Mouse (Mus musculus) neural tube, embryonic 15.5 days (tissue): Measurements from ENCODE around the gene Tram2. TPM values are rescaled to one million over a fixed set of nuclear protein-coding genes. Genes with fewer than 3 reads are reported as not detected.

Source experiments
- ATAC-seq: fragments of 200-750 bp; cut with Nextera tagmentation; 2 replicates; pipeline ENCODE4 v1.8.0; 2017; ENCODE audit warnings: mild to moderate bottlenecking, moderate TSS enrichment, moderate library complexity; ENCODE audit not compliant: low FRiP score
- H3K27ac ChIP-seq: fragments of 300-500 bp; sonication (generic); replicated peaks from 2 replicates; pipeline ENCODE4 v1.5.1; 2015; ENCODE audit warnings: mild to moderate bottlenecking, inconsistent platforms
- H3K27me3 ChIP-seq: fragments of 300-500 bp; sonication (generic); replicated peaks from 2 replicates; pipeline ENCODE4 v1.6.1; 2015; ENCODE audit warnings: inconsistent platforms
- H3K36me3 ChIP-seq: fragments of 300-500 bp; sonication (generic); 2 replicates; pipeline ENCODE4 v1.6.1; 2015; ENCODE audit warnings: inconsistent platforms
- H3K4me1 ChIP-seq: fragments of 300-500 bp; sonication (generic); 2 replicates; pipeline ENCODE4 v1.6.1; 2015; ENCODE audit warnings: inconsistent platforms
- H3K4me2 ChIP-seq: fragments of 300-500 bp; sonication (generic); 2 replicates; pipeline ENCODE4 v1.6.1; 2015; ENCODE audit warnings: inconsistent platforms, mild to moderate bottlenecking, moderate library complexity
- H3K4me3 ChIP-seq: fragments of 300-500 bp; sonication (generic); replicated peaks from 2 replicates; pipeline ENCODE4 v1.5.1; 2015; ENCODE audit warnings: mild to moderate bottlenecking, inconsistent platforms
- H3K9ac ChIP-seq: fragments of 300-500 bp; sonication (generic); replicated peaks from 2 replicates; pipeline ENCODE4 v1.6.1; 2015; ENCODE audit warnings: mild to moderate bottlenecking, inconsistent platforms
- H3K9me3 ChIP-seq: fragments of 300-500 bp; sonication (generic); replicated peaks from 2 replicates; pipeline ENCODE4 v1.6.1; 2016; ENCODE audit warnings: inconsistent platforms
- WGBS: fragments of 180-500 bp; shearing (Covaris S2); methylation state at CpG from one replicate; pipeline ENCODE4 v1.1.7; 2015; ENCODE audit warnings: mixed read lengths; 5-methylcytosine and 5-hydroxymethylcytosine counted together
- polyA plus RNA-seq: library from polyadenylated mRNA; unstranded; fragments of >200 nt; fragmentation: Nextera tagmentation; extraction: Ambion mirVana; gene quantifications from 2 replicates; pipeline ENCODE4 v1.2.1, GENCODE M21; 2015

Gene Tram2
- polyA plus RNA-seq, 1 experiment from 2014 or later, result 2.2 TPM

DNA sequence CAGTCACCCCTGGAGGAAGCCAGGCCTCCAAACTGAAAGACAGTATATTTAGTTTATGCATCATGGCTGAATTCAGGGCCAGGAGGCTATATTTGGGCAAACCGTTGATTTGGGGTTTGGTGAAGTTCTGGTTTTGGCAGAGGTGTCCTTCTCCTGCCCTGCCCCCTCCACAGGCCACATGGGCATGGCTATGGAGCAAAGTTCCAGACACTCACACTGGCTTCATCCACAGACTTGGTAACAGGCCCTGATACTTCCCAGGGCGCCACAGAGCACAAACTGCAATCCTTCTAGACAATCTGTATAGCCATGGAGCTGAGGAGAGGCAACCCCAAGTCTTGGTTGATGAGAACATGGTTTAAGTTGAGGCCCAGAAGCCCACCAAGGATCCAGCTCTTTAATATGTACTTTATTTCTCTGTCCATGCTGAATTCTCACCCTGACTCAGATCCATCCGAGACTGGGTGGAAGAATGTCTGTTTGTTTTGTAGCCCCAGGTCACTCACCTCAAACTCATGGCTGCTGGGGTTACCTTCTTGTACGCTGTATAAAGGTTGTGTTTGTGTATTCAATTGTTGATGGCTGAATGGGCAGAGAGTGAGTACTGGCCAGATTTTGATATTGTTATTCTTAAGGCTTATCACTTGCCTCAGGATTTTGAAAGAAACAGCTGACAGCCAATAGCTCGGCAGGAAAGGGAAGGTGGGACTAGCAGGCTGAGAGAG, 19.5 kb downstream of the Tram2 start:
- Histone ChIP-seq H3K9ac (no peak overlapping the region), H3K9me3 (no peaks in the 10 kb centered on the region), H3K36me3 (no peaks in the 10 kb centered on the region), H3K4me2 (no peak overlapping the region), H3K4me3 (no peak overlapping the region), H3K27ac (no peak overlapping the region), H3K4me1 (no peaks in the 10 kb centered on the region), H3K27me3 (no peaks in the 10 kb centered on the region)
- no peak for ATAC-seq
- WGBS, result 91% methylated on average over 5 of the region's 5 CpGs

DNA sequence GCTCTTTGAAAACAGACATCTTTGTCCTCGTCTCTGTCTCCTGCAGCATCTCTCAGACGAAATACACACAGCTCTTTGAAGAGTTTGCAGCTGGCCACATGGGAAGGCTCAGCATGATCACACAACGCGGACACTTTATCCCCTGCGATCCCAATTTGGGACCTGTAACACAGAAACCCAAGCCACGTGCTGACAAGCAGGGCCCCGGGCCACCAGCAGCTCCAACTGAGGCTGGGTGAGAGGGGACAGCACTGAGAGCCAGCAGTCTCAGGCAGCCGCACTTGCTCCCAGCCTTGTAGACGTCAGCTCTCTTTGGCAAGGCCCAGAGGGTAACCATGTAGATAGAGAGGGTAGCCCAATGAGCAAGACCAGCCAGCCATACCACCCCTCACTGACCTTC, 26.0 kb downstream of the Tram2 start:
- Histone ChIP-seq H3K36me3 (no peaks in the 10 kb centered on the region), H3K4me1 (peaks cover 23% of the 10 kb centered on the region), H3K9ac (no peak overlapping the region), H3K9me3 (no peaks in the 10 kb centered on the region), H3K4me3 (no peak overlapping the region), H3K4me2 (no peak overlapping the region), H3K27me3 (no peaks in the 10 kb centered on the region), H3K27ac (peak overlapping the region; percentile 35; the same call in 1 of the 2 replicates)
- WGBS, result 58% methylated on average over 9 of the region's 9 CpGs
- ATAC-seq, result no peak; the same call in 1 of the 2 replicates

DNA sequence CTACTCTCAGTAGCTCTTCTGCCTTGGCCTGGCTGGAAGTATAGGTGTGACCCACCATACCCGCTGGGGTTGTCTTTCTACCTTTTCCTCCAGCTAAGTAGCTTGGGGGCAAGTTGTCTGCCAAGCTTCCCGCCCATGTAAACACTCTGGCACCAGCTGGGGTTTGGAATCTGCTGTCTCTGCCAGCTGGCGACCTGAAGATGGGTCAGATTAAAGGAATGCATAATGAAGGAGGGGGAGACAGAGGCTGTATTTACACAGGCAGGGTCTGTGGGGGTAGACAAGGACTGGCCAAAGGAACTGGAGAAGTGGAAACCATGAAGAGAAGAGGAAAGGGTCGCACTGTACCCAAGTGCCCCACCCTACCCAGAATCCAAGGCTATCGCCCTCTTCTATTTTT, 26.4 kb downstream of the Tram2 start:
- peaks cover 23% of the 10 kb centered on the region for H3K4me1 ChIP-seq
- peak; percentile 66; the same call in 1 of the 2 replicates for ATAC-seq
- H3K9ac ChIP-seq, result no peak overlapping the region
- H3K27me3 ChIP-seq, result no peaks in the 10 kb centered on the region
- H3K4me2 ChIP-seq, result no peak overlapping the region
- no peaks in the 10 kb centered on the region for H3K9me3 ChIP-seq
- no peaks in the 10 kb centered on the region for H3K36me3 ChIP-seq
- H3K27ac ChIP-seq, result peak overlapping the region; percentile 35; the same call in 1 of the 2 replicates
- no peak overlapping the region for H3K4me3 ChIP-seq
- WGBS, result 48% methylated on average over 5 of the region's 5 CpGs

DNA sequence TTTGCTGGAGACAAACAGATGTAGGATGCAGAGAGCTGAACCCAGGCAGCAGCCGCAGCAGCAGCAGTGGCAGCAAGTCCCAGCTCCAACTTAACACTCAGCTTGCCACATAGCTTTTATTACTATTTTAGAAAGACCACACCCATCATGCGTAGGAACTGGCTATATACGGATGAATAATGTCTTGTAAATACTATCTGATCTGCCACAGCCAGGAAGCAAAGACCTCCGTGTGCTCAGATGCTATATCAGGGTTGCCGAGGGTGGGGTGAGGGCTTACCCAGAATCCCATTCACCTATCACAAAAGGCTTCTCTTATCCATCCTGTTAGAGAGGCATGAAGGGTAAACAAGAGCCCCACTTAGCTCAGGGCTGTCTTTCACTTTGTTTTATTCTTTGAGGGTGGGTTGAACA, 26.9 kb downstream of the Tram2 start:
- peak; percentile 8; the same call in 1 of the 2 replicates for ATAC-seq
- Histone ChIP-seq H3K27me3 (no peaks in the 10 kb centered on the region), H3K9me3 (no peaks in the 10 kb centered on the region), H3K4me1 (peaks cover 23% of the 10 kb centered on the region), H3K4me2 (no peak overlapping the region), H3K9ac (no peak overlapping the region), H3K4me3 (no peak overlapping the region), H3K36me3 (no peaks in the 10 kb centered on the region), H3K27ac (peak overlapping the region; percentile 35; the same call in 1 of the 2 replicates)
- WGBS, result 65% methylated on average over 5 of the region's 5 CpGs

DNA sequence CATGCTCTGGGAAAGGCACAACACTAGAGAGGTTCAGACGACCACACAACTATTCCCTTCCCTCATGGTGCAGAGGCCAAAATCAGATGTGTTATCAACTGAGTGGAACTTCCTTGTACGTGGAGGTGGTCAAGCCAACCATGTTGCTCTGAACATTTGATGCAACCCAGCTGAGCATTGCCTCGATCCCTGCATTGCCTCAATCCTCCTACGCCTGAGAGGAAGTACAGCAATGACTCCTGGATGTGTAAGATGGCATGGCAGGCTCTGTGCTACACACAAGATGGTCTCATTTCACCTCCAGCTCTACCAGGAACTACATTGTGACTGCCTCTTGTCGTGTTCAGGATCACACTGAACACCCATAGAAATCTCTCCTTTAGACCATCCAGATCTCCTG, 30.0 kb downstream of the Tram2 start:
- Histone ChIP-seq H3K9ac (no peak overlapping the region), H3K27me3 (no peaks in the 10 kb centered on the region)
- WGBS, result 95% methylated on average over 5 of the region's 5 CpGs

DNA sequence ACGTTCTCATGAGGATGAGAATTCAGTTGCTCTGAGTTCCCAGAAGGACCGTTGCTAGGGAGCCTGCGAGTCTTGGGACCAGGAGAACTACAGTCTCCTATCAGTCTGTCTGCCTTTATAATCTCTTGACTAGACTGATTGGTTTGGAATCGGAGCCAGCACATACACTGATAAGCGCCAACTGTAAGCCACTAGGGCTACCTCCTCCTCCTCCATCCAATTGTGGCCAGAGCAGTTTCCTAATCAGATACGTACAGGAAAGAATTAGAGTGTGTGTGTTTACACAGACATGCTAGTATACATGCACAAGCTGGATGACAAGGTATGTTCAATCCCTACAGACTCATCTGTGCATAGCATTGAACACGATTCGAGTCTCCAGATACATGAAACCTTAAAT, 30.6 kb downstream of the Tram2 start:
- Histone ChIP-seq H3K4me2 (no peak overlapping the region), H3K36me3 (no peaks in the 10 kb centered on the region), H3K4me3 (no peak overlapping the region), H3K27ac (no peak overlapping the region), H3K27me3 (no peaks in the 10 kb centered on the region), H3K9me3 (no peaks in the 10 kb centered on the region), H3K4me1 (peaks cover 17% of the 10 kb centered on the region), H3K9ac (no peak overlapping the region)
- no peak for ATAC-seq
- WGBS, result 87% methylated on average over 8 of the region's 8 CpGs

More for the DNA sequence above, 30.0 kb downstream of the Tram2 start:
- H3K27ac ChIP-seq, result no peak overlapping the region
- H3K9me3 ChIP-seq, result no peaks in the 10 kb centered on the region
- H3K36me3 ChIP-seq, result no peaks in the 10 kb centered on the region
- no peak overlapping the region for H3K4me2 ChIP-seq
- no peak overlapping the region for H3K4me3 ChIP-seq
- ATAC-seq, result no peak
- peaks cover 20% of the 10 kb centered on the region for H3K4me1 ChIP-seq

DNA sequence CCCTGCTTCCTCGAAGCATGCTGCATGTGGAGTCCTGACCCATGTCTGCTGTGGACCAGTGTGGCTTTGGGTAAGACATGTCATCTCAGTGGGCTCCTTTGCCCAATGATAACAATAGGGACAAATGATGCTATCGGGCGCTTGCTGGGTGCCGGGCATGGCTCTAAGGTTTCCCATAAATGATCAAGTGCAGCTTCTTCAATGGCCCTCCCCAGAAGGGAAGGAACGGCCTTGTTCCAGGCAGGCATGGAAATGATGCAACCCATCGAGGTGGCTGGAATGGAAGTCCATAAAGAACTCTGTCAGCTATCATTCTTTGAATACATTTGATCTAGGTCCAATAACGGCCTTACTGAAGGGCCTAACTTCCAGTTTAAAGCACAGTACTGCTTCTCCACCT, 36.6 kb downstream of the Tram2 start:
- no peaks in the 10 kb centered on the region for H3K27me3 ChIP-seq
- H3K4me1 ChIP-seq, result peaks cover 4% of the 10 kb centered on the region; the same call in 1 of the 2 replicates
- 88% methylated on average over 7 of the region's 7 CpGs for WGBS
- no peak overlapping the region for H3K4me2 ChIP-seq
- ATAC-seq, result 0 out of 2 replicates have a peak, but pooled peaks have one; percentile 23
- H3K36me3 ChIP-seq, result no peaks in the 10 kb centered on the region
- H3K4me3 ChIP-seq, result no peak overlapping the region
- H3K9me3 ChIP-seq, result no peaks in the 10 kb centered on the region
- H3K9ac ChIP-seq, result no peak overlapping the region
- H3K27ac ChIP-seq, result no peak overlapping the region

DNA sequence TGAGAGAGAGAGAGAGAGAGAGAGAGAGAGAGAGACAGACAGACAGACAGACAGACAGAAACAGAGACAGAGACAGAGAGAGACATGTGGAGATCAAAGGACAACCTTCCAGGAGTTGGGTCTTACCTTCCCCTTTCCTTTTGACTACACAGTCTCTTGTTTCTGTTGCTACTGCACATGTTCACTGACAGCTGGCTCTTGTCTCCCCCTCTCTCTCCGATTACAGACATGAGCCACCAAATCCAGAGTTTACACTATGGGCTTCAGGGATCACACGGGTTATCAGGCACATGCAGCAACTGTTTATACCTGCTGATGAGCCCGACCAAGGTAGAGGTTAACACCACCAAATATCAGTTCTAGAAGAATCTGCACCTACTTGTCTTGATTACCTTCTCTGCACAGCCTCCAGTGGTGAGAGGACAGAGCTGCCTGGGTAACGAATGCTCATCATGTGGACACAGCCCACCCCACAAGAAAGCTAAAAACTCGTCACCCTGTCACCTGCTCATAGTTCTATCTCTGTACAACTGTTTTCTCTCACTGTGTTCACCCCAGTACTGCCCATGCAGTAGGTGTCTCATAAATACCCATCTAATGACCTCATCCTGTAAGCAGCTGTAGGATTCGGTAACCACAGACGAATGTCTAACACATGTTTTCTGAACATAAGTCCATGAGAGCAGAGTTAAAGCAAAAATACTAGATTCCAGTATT, 38.3 kb downstream of the Tram2 start:
- H3K4me1 ChIP-seq, result peaks cover 4% of the 10 kb centered on the region; the same call in 1 of the 2 replicates
- no peaks in the 10 kb centered on the region for H3K27me3 ChIP-seq
- H3K36me3 ChIP-seq, result no peaks in the 10 kb centered on the region
- H3K9ac ChIP-seq, result no peak overlapping the region
- WGBS, result 91% methylated on average over 7 of the region's 7 CpGs
- H3K9me3 ChIP-seq, result no peaks in the 10 kb centered on the region
- H3K4me3 ChIP-seq, result no peak overlapping the region
- ATAC-seq, result no peak
- H3K27ac ChIP-seq, result no peak overlapping the region
- no peak overlapping the region for H3K4me2 ChIP-seq

DNA sequence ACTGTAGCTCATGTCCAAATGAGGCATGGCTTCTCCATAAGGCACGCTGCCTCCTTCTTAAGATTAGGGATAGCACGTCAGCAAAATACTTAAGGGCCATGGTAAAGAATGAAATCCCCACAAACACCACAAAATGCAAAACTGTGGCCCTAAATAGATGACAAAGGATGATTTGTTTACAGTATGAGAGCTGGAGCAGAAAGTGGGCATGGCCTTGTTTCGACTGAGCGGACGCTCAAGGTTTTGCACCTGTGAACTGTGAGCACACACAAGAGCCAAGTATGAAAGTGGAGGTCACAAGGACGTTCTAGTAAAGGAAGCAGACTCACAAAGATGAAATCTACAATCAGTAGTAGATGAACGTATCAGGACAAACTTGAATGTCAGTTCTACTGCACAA, 38.9 kb downstream of the Tram2 start:
- no peaks in the 10 kb centered on the region for H3K27me3 ChIP-seq
- peaks cover 4% of the 10 kb centered on the region; the same call in 1 of the 2 replicates for H3K4me1 ChIP-seq
- no peak for ATAC-seq
- no peak overlapping the region for H3K4me3 ChIP-seq
- 93% methylated on average over 7 of the region's 7 CpGs for WGBS
- H3K9me3 ChIP-seq, result no peaks in the 10 kb centered on the region
- H3K4me2 ChIP-seq, result no peak overlapping the region
- no peaks in the 10 kb centered on the region for H3K36me3 ChIP-seq
- H3K27ac ChIP-seq, result no peak overlapping the region
- H3K9ac ChIP-seq, result no peak overlapping the region

DNA sequence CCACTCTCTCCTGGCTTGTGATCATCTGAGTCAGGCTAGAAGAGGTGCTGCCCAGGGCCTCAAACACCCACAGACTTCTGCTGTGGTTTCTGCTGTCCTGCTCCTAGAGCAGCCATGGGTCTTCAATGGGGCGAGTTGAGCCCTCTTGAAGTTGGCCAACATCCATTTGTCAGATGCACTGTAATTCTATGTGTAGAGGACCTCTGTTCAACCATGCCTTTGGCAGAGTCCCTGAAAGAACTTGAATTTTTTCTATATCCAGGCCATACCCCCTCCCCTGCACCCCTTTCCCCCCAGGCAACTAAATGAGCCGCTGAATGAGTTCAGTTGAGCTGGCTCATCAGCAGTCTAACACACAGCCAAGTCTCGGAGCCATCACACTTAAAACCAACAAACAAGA, 39.5 kb downstream of the Tram2 start:
- H3K36me3 ChIP-seq, result no peaks in the 10 kb centered on the region
- H3K4me2 ChIP-seq, result no peak overlapping the region
- H3K4me3 ChIP-seq, result no peak overlapping the region
- no peak overlapping the region for H3K27ac ChIP-seq
- no peak for ATAC-seq
- H3K9me3 ChIP-seq, result no peaks in the 10 kb centered on the region
- 81% methylated on average over 3 of the region's 3 CpGs for WGBS
- no peaks in the 10 kb centered on the region for H3K27me3 ChIP-seq
- H3K9ac ChIP-seq, result no peak overlapping the region
- H3K4me1 ChIP-seq, result peaks cover 4% of the 10 kb centered on the region; the same call in 1 of the 2 replicates

DNA sequence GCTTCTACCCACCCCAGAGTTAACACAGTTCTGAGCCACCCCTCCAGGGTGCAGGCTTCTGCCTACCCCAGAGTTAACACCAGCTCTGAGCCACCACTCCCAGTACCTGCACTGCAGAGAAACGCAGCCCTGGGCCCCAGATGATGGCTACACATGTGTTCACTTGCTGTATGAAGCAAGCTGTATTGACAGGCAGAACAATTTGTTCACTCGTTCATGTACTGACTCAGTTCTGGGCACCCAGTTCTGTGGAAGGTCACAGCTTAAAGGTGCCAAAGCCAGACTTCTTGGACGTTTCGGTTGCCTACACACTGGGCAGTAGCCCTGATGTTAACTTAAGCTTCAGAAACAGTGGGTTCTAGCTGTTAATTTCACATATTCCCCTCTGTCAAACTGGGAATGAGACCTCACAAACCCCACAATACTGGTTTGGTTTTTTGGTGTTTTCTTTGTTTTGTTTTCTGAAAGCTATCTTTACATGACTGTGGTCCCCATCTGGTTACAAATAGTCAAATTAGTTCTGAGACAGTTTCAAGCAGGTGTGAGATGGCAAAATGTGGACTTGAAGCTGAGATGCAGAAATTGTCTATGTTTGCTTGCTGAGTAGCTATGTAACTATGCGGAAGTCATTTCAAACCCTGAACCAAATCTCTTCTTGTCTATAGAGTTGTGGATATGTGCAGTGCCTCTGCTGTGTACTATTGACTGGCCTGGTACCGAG, 41.0 kb downstream of the Tram2 start:
- no peaks in the 10 kb centered on the region for H3K9me3 ChIP-seq
- no peaks in the 10 kb centered on the region for H3K27me3 ChIP-seq
- peaks cover 4% of the 10 kb centered on the region; the same call in 1 of the 2 replicates for H3K4me1 ChIP-seq
- H3K27ac ChIP-seq, result no peak overlapping the region
- no peak overlapping the region for H3K4me3 ChIP-seq
- 90% methylated on average over 6 of the region's 6 CpGs for WGBS
- H3K9ac ChIP-seq, result no peak overlapping the region
- no peak overlapping the region for H3K4me2 ChIP-seq
- no peaks in the 10 kb centered on the region for H3K36me3 ChIP-seq
- no peak for ATAC-seq
